In genomic region chr16:91379412-91379811, GRCm38 (mm10) we compare ENCODE assay signal across 11 mouse cellular contexts. TPM values are rescaled to one million over a fixed set of nuclear protein-coding genes. Genes with fewer than 3 reads are reported as not detected.
DNase-seq lines count a peak whose midpoint lies in the region; ATAC-seq and TF ChIP-seq lines count a peak whose summit lies in the region.
"Had no signal": no experiment of that assay in that cellular context is flagged by ENCODE, and none has a peak within 500 bp of the region (broad histone marks: within the 10 kb centered on the region; RNA-seq: fewer than 3 reads in every experiment).

No protein-coding gene starts in this region.

- no peaks in the 10 kb centered on the region for H3K27me3 ChIP-seq in lung, embryonic 16.5 days (ENCODE audit: control insufficient read depth, insufficient read depth, low read depth, low read length)
- H3K27me3 ChIP-seq in limb, embryonic 12.5 days: no peaks in the 10 kb centered on the region
- no peaks in the 10 kb centered on the region for H3K27me3 ChIP-seq in stomach, embryonic 16.5 days (ENCODE audit: control insufficient read depth, insufficient read depth, low read length)

- H3K9me3 ChIP-seq in lung, embryonic 16.5 days (ENCODE audit: control insufficient read depth, low read length): no peaks in the 10 kb centered on the region
- no peaks in the 10 kb centered on the region for H3K9me3 ChIP-seq in limb, embryonic 12.5 days
- H3K9me3 ChIP-seq in stomach, embryonic 16.5 days (replicated peaks; ENCODE audit: control insufficient read depth, low read length): no peaks in the 10 kb centered on the region

- peak; percentile 27; the same call in 1 of the 2 replicates for ATAC-seq in lung, embryonic 16.5 days (ENCODE audit: low read depth)
- no peak for ATAC-seq in limb, embryonic 12.5 days (ENCODE audit: insufficient number of reproducible peaks, insufficient read depth, low FRiP score, low TSS enrichment, low read depth)
- ATAC-seq in stomach, embryonic 16.5 days (ENCODE audit: insufficient read depth, low FRiP score): 0 out of 2 replicates have a peak, but pooled peaks have one; percentile 12

- H3K4me1 ChIP-seq in lung, embryonic 16.5 days (replicated peaks; ENCODE audit: control insufficient read depth, insufficient read depth, low read length): peaks cover 23% of the 10 kb centered on the region
- peaks cover 37% of the 10 kb centered on the region for H3K4me1 ChIP-seq in lung, adult 2 months (ENCODE audit: control insufficient read depth, insufficient read depth, low read length)
- peaks cover 10% of the 10 kb centered on the region for H3K4me1 ChIP-seq in limb, embryonic 12.5 days (replicated peaks)
- H3K4me1 ChIP-seq in stomach, embryonic 16.5 days (ENCODE audit: control insufficient read depth, insufficient read depth, low read length): peaks cover 13% of the 10 kb centered on the region

- H3K36me3 ChIP-seq in lung, embryonic 16.5 days (ENCODE audit: control insufficient read depth, insufficient read depth, low read length): peaks cover 8% of the 10 kb centered on the region; the same call in 1 of the 2 replicates
- H3K36me3 ChIP-seq in limb, embryonic 12.5 days: peaks cover 27% of the 10 kb centered on the region
- 0 out of 2 replicates have a peak, but pooled peaks cover 4% of the 10 kb centered on the region for H3K36me3 ChIP-seq in stomach, embryonic 16.5 days (ENCODE audit: control insufficient read depth, insufficient read depth, low read length)

- 13% methylated on average over 3 of the region's 3 CpGs for WGBS in lung, embryonic 16.5 days
- 19% methylated on average over 3 of the region's 3 CpGs for WGBS in lung, adult 2 months
- WGBS in limb, embryonic 12.5 days: 66% methylated on average over 3 of the region's 3 CpGs
- WGBS in stomach, embryonic 16.5 days: 45% methylated on average over 3 of the region's 3 CpGs

- peak overlapping the region; percentile 63 for H3K4me3 ChIP-seq in gastrocnemius, adult 2 months
- H3K4me3 ChIP-seq in lung, embryonic 16.5 days (ENCODE audit: low read length): no peak overlapping the region
- no peak overlapping the region for H3K4me3 ChIP-seq in lung, adult 2 months (replicated peaks; ENCODE audit: extremely low read depth, low read depth, low read length)
- H3K4me3 ChIP-seq in limb, embryonic 12.5 days (replicated peaks): no peak overlapping the region
- no peak overlapping the region for H3K4me3 ChIP-seq in stomach, embryonic 16.5 days (replicated peaks; ENCODE audit: low read length)

- intact Hi-C loops in gastrocnemius, adult 2 months (cut with DNase I): no loop called here

- TF ChIP-seq CTCF in gastrocnemius, adult 2 months (IDR thresholded peaks at IDR 0.05): no peak
- TF ChIP-seq CTCF in lung, adult 2 months (IDR thresholded peaks at IDR 0.05; ENCODE audit: insufficient read depth, low read length): no peak

- DNase-seq in gastrocnemius, adult 2 months: no peak
- no peak for DNase-seq in gastrocnemius, adult 18-20 months (ENCODE audit: low spot score)
- no peak for DNase-seq in lung, adult 2 months
- DNase-seq in thymus, postnatal 36 days: no peak
- DNase-seq in layer of hippocampus, adult 9-10 months (ENCODE audit: low spot score): no peak
- DNase-seq: cerebellum, adult 2 months had no signal

- 0 out of 2 replicates have a peak overlapping the region, but pooled peaks have one; percentile 31 for H3K9ac ChIP-seq in lung, embryonic 16.5 days (ENCODE audit: low read length)
- no peak overlapping the region for H3K9ac ChIP-seq in limb, embryonic 12.5 days (replicated peaks)
- peak overlapping the region; percentile 25; the same call in 1 of the 2 replicates for H3K9ac ChIP-seq in stomach, embryonic 16.5 days (ENCODE audit: low read length)

- no peak for TF ChIP-seq POLR2A in lung, adult 2 months (IDR thresholded peaks at IDR 0.05; ENCODE audit: borderline replicate concordance, extremely low read depth, low read depth, low read length)

- peak overlapping the region; percentile 46; the same call in 1 of the 2 replicates for H3K4me2 ChIP-seq in lung, embryonic 16.5 days (ENCODE audit: low read depth, low read length)
- H3K4me2 ChIP-seq in limb, embryonic 12.5 days: no peak overlapping the region
- no peak overlapping the region for H3K4me2 ChIP-seq in stomach, embryonic 16.5 days (ENCODE audit: low read depth, low read length)

- H3K27ac ChIP-seq in gastrocnemius, adult 2 months: peak overlapping the region; percentile 77
- peak overlapping the region; percentile 90 for H3K27ac ChIP-seq in lung, embryonic 16.5 days (ENCODE audit: low read length)
- H3K27ac ChIP-seq in limb, embryonic 12.5 days: peak overlapping the region; percentile 73
- H3K27ac ChIP-seq in stomach, embryonic 16.5 days (ENCODE audit: low read length): peak overlapping the region; percentile 62

RNA-seq across cellular contexts. Expression of gene Ifnar2, which starts 6.8 kb away (rescaled TPM):
- total RNA-seq in gastrocnemius, adult 2 months (2021): 10 to 100 TPM in 1 of 2 experiments, 1 to 10 TPM in 1; 6.8 to 11.4 TPM
- 1 to 10 TPM; 4.7 to 6.0 TPM for total RNA-seq in gastrocnemius, adult 18-20 months (2021)
- polyA plus RNA-seq in lung, embryonic 16.5 days (2015; fragmentation: Nextera tagmentation; extraction: Ambion mirVana): 69.6 and 73.0 TPM in 2 replicates
- 91.2 and 96.3 TPM in 2 replicates for polyA plus RNA-seq in lung, adult 2 months (2012; rRNA removed)
- 41.0 and 43.6 TPM in 2 replicates for polyA plus RNA-seq in limb, embryonic 12.5 days (2016; fragmentation: Nextera tagmentation; extraction: Ambion mirVana)
- 51.3 and 53.1 TPM in 2 replicates for polyA plus RNA-seq in stomach, embryonic 16.5 days (2015; fragmentation: Nextera tagmentation; extraction: Ambion mirVana)

RNA-seq across cellular contexts. Expression of gene Gm21970, which starts 12.1 kb away (rescaled TPM):
- total RNA-seq in gastrocnemius, adult 2 months (2021): under 1 TPM in 1 of 2 experiments, not detected in 1; 0.45 TPM
- not detected for total RNA-seq in gastrocnemius, adult 18-20 months (2021)
- not detected in 2 replicates for polyA plus RNA-seq in lung, embryonic 16.5 days (2015; fragmentation: Nextera tagmentation; extraction: Ambion mirVana)
- polyA plus RNA-seq in lung, adult 2 months (2012; rRNA removed): not detected in 2 replicates
- polyA plus RNA-seq in limb, embryonic 12.5 days (2016; fragmentation: Nextera tagmentation; extraction: Ambion mirVana): not detected in 2 replicates
- not detected in 2 replicates for polyA plus RNA-seq in stomach, embryonic 16.5 days (2015; fragmentation: Nextera tagmentation; extraction: Ambion mirVana)
- total RNA-seq: layer of hippocampus, postnatal 14 days had no signal
- polyA plus RNA-seq: cerebellum, adult 2 months; testis, adult 2 months had no signal

RNA-seq across cellular contexts. Expression of gene Il10rb, which starts 26.6 kb away (rescaled TPM):
- total RNA-seq in gastrocnemius, adult 2 months (2021): 1 to 10 TPM; 6.2 to 7.9 TPM
- 1 to 10 TPM; 4.2 to 6.6 TPM for total RNA-seq in gastrocnemius, adult 18-20 months (2021)
- 56.8 and 61.5 TPM in 2 replicates for polyA plus RNA-seq in lung, embryonic 16.5 days (2015; fragmentation: Nextera tagmentation; extraction: Ambion mirVana)
- polyA plus RNA-seq in lung, adult 2 months (2012; rRNA removed): 46.5 and 53.1 TPM in 2 replicates
- 8.0 and 9.6 TPM in 2 replicates for polyA plus RNA-seq in limb, embryonic 12.5 days (2016; fragmentation: Nextera tagmentation; extraction: Ambion mirVana)
- 52.3 and 58.1 TPM in 2 replicates for polyA plus RNA-seq in stomach, embryonic 16.5 days (2015; fragmentation: Nextera tagmentation; extraction: Ambion mirVana)
